Comparison of ENCODE assay signal across 12 mouse cellular contexts in genomic region chr6:112808738-112809137, GRCm38 (mm10).
DNase-seq lines count a peak whose midpoint lies in the region; ATAC-seq and TF ChIP-seq lines count a peak whose summit lies in the region.
"Had no signal": no experiment of that assay in that cellular context is flagged by ENCODE, and none has a peak within 500 bp of the region (broad histone marks: within the 10 kb centered on the region; RNA-seq: fewer than 3 reads in every experiment).

No protein-coding gene starts in this region.

- 84% methylated on average over 9 of the region's 9 CpGs for WGBS in forebrain, embryonic 11.5 days
- 36% methylated on average over 9 of the region's 9 CpGs for WGBS in hindbrain, embryonic 15.5 days
- WGBS in neural tube, embryonic 13.5 days: 42% methylated on average over 9 of the region's 9 CpGs

- H3K9me3 ChIP-seq in forebrain, embryonic 11.5 days (ENCODE audit: control insufficient read depth, low read length): no peaks in the 10 kb centered on the region
- no peaks in the 10 kb centered on the region for H3K9me3 ChIP-seq in hindbrain, embryonic 15.5 days
- no peaks in the 10 kb centered on the region for H3K9me3 ChIP-seq in neural tube, embryonic 13.5 days
- H3K9me3 ChIP-seq: megakaryocyte, embryonic 14.5 days had no signal

- H3K4me3 ChIP-seq in layer of hippocampus, adult 2 months: no peak overlapping the region
- H3K4me3 ChIP-seq in forebrain, embryonic 11.5 days (ENCODE audit: low read depth, low read length): no peak overlapping the region
- H3K4me3 ChIP-seq in hindbrain, embryonic 15.5 days: no peak overlapping the region
- H3K4me3 ChIP-seq in neural tube, embryonic 13.5 days: no peak overlapping the region
- H3K4me3 ChIP-seq: megakaryocyte, embryonic 14.5 days had no signal

- peak overlapping the region; percentile 90 for H3K27ac ChIP-seq in layer of hippocampus, adult 2 months
- peak overlapping the region; percentile 97 for H3K27ac ChIP-seq in forebrain, embryonic 11.5 days (ENCODE audit: low read depth, low read length)
- peak overlapping the region; percentile 87 for H3K27ac ChIP-seq in hindbrain, embryonic 15.5 days (replicated peaks)
- peak overlapping the region; percentile 94 for H3K27ac ChIP-seq in neural tube, embryonic 13.5 days (replicated peaks)

- H3K36me3 ChIP-seq in forebrain, embryonic 11.5 days (ENCODE audit: control insufficient read depth, insufficient read depth, low read length): peaks cover 3% of the 10 kb centered on the region; the same call in 1 of the 2 replicates
- 0 out of 2 replicates have a peak, but pooled peaks cover 3% of the 10 kb centered on the region for H3K36me3 ChIP-seq in hindbrain, embryonic 15.5 days
- peaks cover 10% of the 10 kb centered on the region for H3K36me3 ChIP-seq in neural tube, embryonic 13.5 days

- H3K4me2 ChIP-seq in forebrain, embryonic 11.5 days (ENCODE audit: low read depth, low read length, severe bottlenecking): no peak overlapping the region
- no peak overlapping the region for H3K4me2 ChIP-seq in hindbrain, embryonic 15.5 days
- no peak overlapping the region for H3K4me2 ChIP-seq in neural tube, embryonic 13.5 days

- TF ChIP-seq CTCF in layer of hippocampus, adult 2 months (conservative IDR thresholded peaks at IDR 0.05): no peak

- no peak for ATAC-seq in forebrain, embryonic 11.5 days (replicated peaks; ENCODE audit: low FRiP score)
- ATAC-seq in hindbrain, embryonic 15.5 days (ENCODE audit: low FRiP score, low read depth): no peak
- ATAC-seq in neural tube, embryonic 13.5 days (ENCODE audit: low read depth): no peak

- peaks cover 22% of the 10 kb centered on the region for H3K4me1 ChIP-seq in forebrain, embryonic 11.5 days (replicated peaks; ENCODE audit: control insufficient read depth, insufficient read depth, low read length)
- H3K4me1 ChIP-seq in hindbrain, embryonic 15.5 days (replicated peaks): peaks cover 41% of the 10 kb centered on the region
- H3K4me1 ChIP-seq in neural tube, embryonic 13.5 days (replicated peaks): peaks cover 52% of the 10 kb centered on the region

- peak overlapping the region; percentile 20; the same call in 1 of the 2 replicates for H3K9ac ChIP-seq in forebrain, embryonic 11.5 days (ENCODE audit: low read length)
- no peak overlapping the region for H3K9ac ChIP-seq in hindbrain, embryonic 15.5 days
- 0 out of 2 replicates have a peak overlapping the region, but pooled peaks have one; percentile 18 for H3K9ac ChIP-seq in neural tube, embryonic 13.5 days

- H3K27me3 ChIP-seq in forebrain, embryonic 11.5 days (ENCODE audit: control insufficient read depth, insufficient read depth, low read length): no peaks in the 10 kb centered on the region
- no peaks in the 10 kb centered on the region for H3K27me3 ChIP-seq in hindbrain, embryonic 15.5 days
- H3K27me3 ChIP-seq in neural tube, embryonic 13.5 days: no peaks in the 10 kb centered on the region
- H3K27me3 ChIP-seq: megakaryocyte, embryonic 14.5 days had no signal

- no peak for DNase-seq in layer of hippocampus, adult 2 months (ENCODE audit: low spot score in 2 of 2)
- no peak for DNase-seq in layer of hippocampus, postnatal 36 days
- DNase-seq in forebrain, embryonic 11.5 days (ENCODE audit: low spot score): no peak
- DNase-seq in cerebellum, adult 18-20 months: no peak
- no peak for DNase-seq in cerebellum, adult 9-11 months
- no peak for DNase-seq in thymus, adult 18-20 months
- DNase-seq: B cell, adult 2 months; kidney, adult 2 months; spleen, adult 18-20 months had no signal
